Mouse (Mus musculus) heart, adult 2 months (tissue): Measurements from ENCODE around the gene Pltp. TPM values are rescaled to one million over a fixed set of nuclear protein-coding genes. Genes with fewer than 3 reads are reported as not detected.

Source experiments
- DNase-seq, 2 experiments: peaks; one replicate each; pipeline ENCODE4 v3.0.0; 2021
- H3K27ac ChIP-seq: fragments of 200-600 bp; 2 replicates; pipeline ENCODE4 v1.8.1; 2022
- H3K27me3 ChIP-seq: fragments of 200-500 bp; 2 replicates; pipeline ENCODE4 v1.6.1; 2012; ENCODE audit warnings: mild to moderate bottlenecking, low read length, inconsistent platforms, mixed read lengths; ENCODE audit not compliant: control insufficient read depth, insufficient read depth
- H3K36me3 ChIP-seq: fragments of 200-500 bp; 2 replicates; pipeline ENCODE4 v1.6.1; 2012; ENCODE audit warnings: low read length, inconsistent platforms; ENCODE audit not compliant: control insufficient read depth, insufficient read depth
- H3K4me1 ChIP-seq: fragments of 200-500 bp; 2 replicates; pipeline ENCODE4 v1.6.1; 2011; ENCODE audit warnings: low read length; ENCODE audit not compliant: control insufficient read depth, insufficient read depth
- H3K4me3 ChIP-seq: fragments of 200-600 bp; 2 replicates; pipeline ENCODE4 v1.8.1; 2022
- H3K79me2 ChIP-seq: fragments of 200-500 bp; replicated peaks from 2 replicates; pipeline ENCODE4 v1.6.1; 2012; ENCODE audit warnings: mild to moderate bottlenecking, inconsistent platforms, low read length, moderate library complexity, mixed read lengths; ENCODE audit not compliant: control insufficient read depth, insufficient read depth
- H3K9ac ChIP-seq: fragments of 200-500 bp; 2 replicates; pipeline ENCODE4 v1.6.1; 2012; ENCODE audit warnings: low read depth, mild to moderate bottlenecking, control low read depth, inconsistent platforms, low read length, mixed read lengths
- CTCF ChIP-seq: fragments of 200-600 bp; IDR thresholded peaks from 2 replicates; pipeline ENCODE4 v1.8.1; 2022; ENCODE audit warnings: antibody characterized with exemption, mild to moderate bottlenecking, moderate library complexity
- EP300 ChIP-seq: fragments of 200-500 bp; IDR thresholded peaks from 2 replicates; pipeline ENCODE4 v1.6.1; 2011; ENCODE audit warnings: low read depth, low read length, control low read depth; ENCODE audit not compliant: insufficient read depth
- POLR2A ChIP-seq: fragments of 200-500 bp; IDR thresholded peaks from 2 replicates; pipeline ENCODE4 v1.6.1; 2011; ENCODE audit warnings: mild to moderate bottlenecking, low read depth, low read length, control low read depth; ENCODE audit not compliant: insufficient read depth
- WGBS: fragments of 180-500 bp; shearing (Covaris S2); methylation state at CpG from one replicate; pipeline ENCODE4 v1.1.7; 2018; 5-methylcytosine and 5-hydroxymethylcytosine counted together
- intact Hi-C: fragments of 180-260 bp; cut with DNase I; formaldehyde crosslinking; loops from one replicate; pipeline ENCODE4 v1.15.1; 2025
- polyA plus RNA-seq: library from polyadenylated mRNA; depleted of rRNA; stranded (reverse); fragments of >200 nt; gene quantifications from 2 replicates; pipeline ENCODE4 v1.2.3, GENCODE M21; 2012
- total RNA-seq, 2 experiments: library from RNA; stranded (reverse); gene quantifications; 2 replicates each; pipeline ENCODE4 v1.2.3; 2021

Gene Pltp
- total and polyA plus RNA-seq, 3 experiments: 33.8 to 71.2 (median 36.1) TPM

- intact Hi-C loops: no loop called here
- Histone ChIP-seq H3K4me1 (0 out of 2 replicates have a peak, but pooled peaks cover 1% of the 10 kb centered on the region), H3K79me2 (no peaks in the 10 kb centered on the region), H3K4me3 (no peak overlapping the region), H3K36me3 (no peaks in the 10 kb centered on the region), H3K9ac (no peak overlapping the region), H3K27me3 (no peaks in the 10 kb centered on the region), H3K27ac (no peak overlapping the region)
- DNase-seq: no peak
- WGBS: 95% methylated on average over 1 of the region's 1 CpGs
- TF ChIP-seq EP300 (no peak), CTCF (no peak), POLR2A (no peak)
These were observed 28.4 kb downstream of the Pltp start for GRCm38 (mm10) chr2:164829090-164829489.

DNA sequence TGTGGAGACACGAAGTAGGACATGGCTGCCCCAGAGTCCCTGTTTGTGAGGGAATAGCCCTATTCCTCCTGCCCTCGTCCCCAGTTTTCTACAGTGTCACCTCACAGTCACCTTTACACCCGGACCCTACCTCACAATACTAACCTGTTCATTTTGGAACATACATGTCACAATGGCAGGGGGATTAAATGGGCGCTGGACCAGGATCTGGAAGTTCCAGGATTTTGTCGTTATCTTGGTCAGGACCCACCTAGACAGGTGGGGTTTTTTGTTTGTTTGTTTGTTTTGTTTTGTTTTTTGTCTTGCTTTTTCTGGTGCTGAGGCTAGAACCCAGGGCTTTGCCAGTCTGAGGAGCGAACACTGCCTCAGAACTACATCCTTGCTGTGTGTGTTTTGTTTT lies 29.1 kb downstream of the Pltp start, which contains the start of gene Spata25:
Spata25 (minus strand) TSS at position 101 of the 400 bp plus-strand sequence.
- H3K79me2 ChIP-seq: no peaks in the 10 kb centered on the region
- no peaks in the 10 kb centered on the region for H3K27me3 ChIP-seq
- intact Hi-C loops: no loop called here
- H3K36me3 ChIP-seq: no peaks in the 10 kb centered on the region
- 87% methylated on average over 6 of the region's 6 CpGs for WGBS
- no peak for DNase-seq
- no peak for TF ChIP-seq CTCF
- no peak for TF ChIP-seq EP300
- TF ChIP-seq POLR2A: no peak
- H3K27ac ChIP-seq: no peak within 1 kb of the TSS
- peaks cover 1% of the 10 kb centered on the region; the same call in 1 of the 2 replicates for H3K4me1 ChIP-seq
- H3K4me3 ChIP-seq: no peak within 1 kb of the TSS
- no peak within 1 kb of the TSS for H3K9ac ChIP-seq

- Histone ChIP-seq H3K79me2 (no peaks in the 10 kb centered on the region), H3K27ac (no peak overlapping the region), H3K4me1 (no peaks in the 10 kb centered on the region; the same call in 1 of the 2 replicates), H3K27me3 (no peaks in the 10 kb centered on the region), H3K4me3 (no peak overlapping the region), H3K36me3 (no peaks in the 10 kb centered on the region), H3K9ac (no peak overlapping the region)
- no peak for TF ChIP-seq EP300
- TF ChIP-seq POLR2A: no peak
- no peak for TF ChIP-seq CTCF
- intact Hi-C loops: no loop called here
- no peak for DNase-seq
- 74% methylated on average over 16 of the region's 16 CpGs for WGBS
These were observed 30.2 kb downstream of the Pltp start for GRCm38 (mm10) chr2:164827146-164827850.

- WGBS: 96% methylated on average over 17 of the region's 17 CpGs
- H3K9ac ChIP-seq: no peak overlapping the region
- no peak overlapping the region for H3K27ac ChIP-seq
- no peak overlapping the region for H3K4me3 ChIP-seq
- H3K4me1 ChIP-seq: no peaks in the 10 kb centered on the region; the same call in 1 of the 2 replicates
- H3K79me2 ChIP-seq: no peaks in the 10 kb centered on the region
- H3K27me3 ChIP-seq: no peaks in the 10 kb centered on the region
- TF ChIP-seq EP300: no peak
- H3K36me3 ChIP-seq: no peaks in the 10 kb centered on the region
- intact Hi-C loops: no loop called here
- no peak for DNase-seq
These were observed 32.0 kb downstream of the Pltp start for GRCm38 (mm10) chr2:164825521-164825920.

- Histone ChIP-seq H3K4me3 (no peak overlapping the region), H3K27ac (no peak overlapping the region), H3K27me3 (no peaks in the 10 kb centered on the region), H3K9ac (no peak overlapping the region), H3K4me1 (no peaks in the 10 kb centered on the region; the same call in 1 of the 2 replicates), H3K79me2 (no peaks in the 10 kb centered on the region), H3K36me3 (no peaks in the 10 kb centered on the region)
- intact Hi-C loops: loop anchor here (2.0 kb wide), 1 partner anchor 19 kb away; the partner anchor contains the start of genes Acot8 and Zswim3
- WGBS: 88% methylated on average over 4 of the region's 4 CpGs
- no peak for TF ChIP-seq EP300
- DNase-seq: no peak
These were observed 33.5 kb downstream of the Pltp start for GRCm38 (mm10) chr2:164823969-164824368.

DNA sequence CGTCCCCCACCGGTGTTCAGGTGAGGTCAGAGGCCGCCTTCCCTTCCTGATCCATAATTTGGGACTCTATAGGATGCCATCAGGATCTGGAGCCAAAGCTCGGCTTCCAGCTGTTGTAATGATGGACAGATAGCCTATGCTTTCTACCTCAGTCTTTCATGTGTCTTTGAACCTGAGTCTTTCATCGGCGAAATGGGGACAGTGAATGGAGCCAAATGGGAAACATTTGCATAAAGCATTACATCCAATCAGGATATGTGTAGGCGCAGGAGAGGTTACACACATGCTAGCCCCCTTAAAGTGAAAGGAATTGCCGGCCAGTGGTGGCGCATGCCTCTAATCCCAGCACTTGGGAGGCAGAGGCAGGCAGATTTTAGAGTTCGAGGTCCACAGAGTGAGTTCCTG lies 34.3 kb downstream of the Pltp start:
- DNase-seq: no peak
- intact Hi-C loops: loop anchor here (2.0 kb wide), 1 partner anchor 18 kb away; the partner anchor contains the start of genes Acot8 and Zswim3
- under 1% methylated on average over 10 of the region's 10 CpGs for WGBS
- Histone ChIP-seq H3K79me2 (no peaks in the 10 kb centered on the region), H3K36me3 (no peaks in the 10 kb centered on the region), H3K27ac (peak overlapping the region; percentile 80), H3K4me1 (no peaks in the 10 kb centered on the region; the same call in 1 of the 2 replicates), H3K27me3 (no peaks in the 10 kb centered on the region), H3K9ac (peak overlapping the region; percentile 90), H3K4me3 (peak overlapping the region; percentile 61)
- TF ChIP-seq EP300 (no peak), CTCF (peak; percentile 24; the same call in 1 of the 2 replicates)
